Mouse (Mus musculus): ENCODE results near the gene Atg9a. TPM values are rescaled to one million over a fixed set of nuclear protein-coding genes. Genes with fewer than 3 reads are reported as not detected.

The Atg9a gene
- total and polyA plus RNA-seq, 3 experiments = 7.8 to 26.1 TPM; not detected in 1

GRCm38 (mm10) chr1:75231664-75232152 lies 39.7 kb upstream of the Atg9a start, which contains the start of gene A630095N17Rik:
TSS of gene A630095N17Rik (minus strand) at chr1:75232102.
- H3K27ac ChIP-seq (ENCODE audit: control insufficient read depth, low read depth, low read length) = no peak within 1 kb of the TSS
- H3K36me3 ChIP-seq (ENCODE audit: control insufficient read depth in 1 of 2, insufficient read depth in 2 of 2, low read length in 2 of 2) = peaks cover 0 to 42% of the 10 kb centered on the region in 2 experiments; a peak in 2 of 4 replicates
- no peaks in the 10 kb centered on the region for H3K9me3 ChIP-seq (replicated peaks; ENCODE audit: insufficient read depth, low read length)
- DNase-seq (ENCODE audit: low read depth, low spot score) = no peak
- no peak within 1 kb of the TSS for H3K4me3 ChIP-seq (ENCODE audit: control insufficient read depth in 1 of 2, insufficient read depth in 1 of 2, low read depth in 2 of 2, low read length in 2 of 2)
- TF ChIP-seq ZMIZ1 (IDR thresholded peaks at IDR 0.05; ENCODE audit: low read depth, low read length) (no peak), RAD21 (IDR thresholded peaks at IDR 0.05; ENCODE audit: low read depth, low read length) (no peak), USF1 (IDR thresholded peaks at IDR 0.05; ENCODE audit: low read depth, low read length) (no peak), TCF12 (IDR thresholded peaks at IDR 0.05; ENCODE audit: low read depth, low read length) (no peak), HCFC1 (IDR thresholded peaks at IDR 0.05; ENCODE audit: low read depth, low read length) (no peak), GABPA (IDR thresholded peaks at IDR 0.05; ENCODE audit: low read depth, low read length) (no peak), UBTF (IDR thresholded peaks at IDR 0.05; ENCODE audit: borderline replicate concordance, insufficient read depth, low read depth, low read length) (no peak), MXI1 (IDR thresholded peaks at IDR 0.05; ENCODE audit: low read depth, low read length) (no peak), POLR2AphosphoS2 (IDR thresholded peaks at IDR 0.05; ENCODE audit: low read length) (no peak), POLR2A (IDR thresholded peaks at IDR 0.05; ENCODE audit: control insufficient read depth in 1 of 2, insufficient read depth in 1 of 2, low read depth in 1 of 2, low read length in 2 of 2, poor library complexity in 1 of 2) (no peak), CTCF (IDR thresholded peaks at IDR 0.05 in 2 of 3, conservative IDR thresholded peaks at IDR 0.05 in 1 of 3; ENCODE audit: control insufficient read depth in 1 of 3, insufficient read depth in 1 of 3, low read depth in 2 of 3, low read length in 3 of 3, poor library complexity in 1 of 3, severe bottlenecking in 1 of 3) (no peak), ETS1 (IDR thresholded peaks at IDR 0.05; ENCODE audit: low read depth, low read length) (no peak), SIN3A (IDR thresholded peaks at IDR 0.05; ENCODE audit: low read length) (no peak), MAFK (IDR thresholded peaks at IDR 0.05; ENCODE audit: borderline replicate concordance, low read depth, low read length) (no peak), TBP (IDR thresholded peaks at IDR 0.05; ENCODE audit: low read depth, low read length) (no peak), TAL1 (IDR thresholded peaks at IDR 0.05; ENCODE audit: low read length) (no peak), E2F4 (IDR thresholded peaks at IDR 0.05; ENCODE audit: borderline replicate concordance, low read depth, low read length) (no peak), JUND (IDR thresholded peaks at IDR 0.05; ENCODE audit: low read depth, low read length) (no peak)
- peaks cover 20 to 46% of the 10 kb centered on the region in 2 experiments for H3K4me1 ChIP-seq (ENCODE audit: control insufficient read depth in 1 of 2, insufficient read depth in 2 of 2, low read length in 2 of 2)
- no peaks in the 10 kb centered on the region for H3K27me3 ChIP-seq (ENCODE audit: control insufficient read depth in 1 of 2, insufficient read depth in 2 of 2, low read length in 2 of 2)
- H3K79me2 ChIP-seq (ENCODE audit: control insufficient read depth, insufficient read depth, low read length, poor library complexity) = no peaks in the 10 kb centered on the region; the same call in 1 of the 2 replicates
- no peak within 1 kb of the TSS for H3K9ac ChIP-seq (ENCODE audit: control insufficient read depth, low read depth, low read length, poor library complexity, severe bottlenecking)

GRCm38 (mm10) chr1:75231224-75231623 lies 39.2 kb upstream of the Atg9a start:
- no peaks in the 10 kb centered on the region for H3K9me3 ChIP-seq (replicated peaks; ENCODE audit: insufficient read depth, low read length)
- no peak overlapping the region for H3K9ac ChIP-seq (ENCODE audit: control insufficient read depth, low read depth, low read length, poor library complexity, severe bottlenecking)
- no peaks in the 10 kb centered on the region; the same call in 1 of the 2 replicates for H3K79me2 ChIP-seq (ENCODE audit: control insufficient read depth, insufficient read depth, low read length, poor library complexity)
- H3K36me3 ChIP-seq (ENCODE audit: control insufficient read depth in 1 of 2, insufficient read depth in 2 of 2, low read length in 2 of 2) = peaks cover 0 to 46% of the 10 kb centered on the region in 2 experiments; a peak in 2 of 4 replicates
- DNase-seq (ENCODE audit: low read depth, low spot score) = no peak
- peaks cover 25 to 51% of the 10 kb centered on the region in 2 experiments for H3K4me1 ChIP-seq (ENCODE audit: control insufficient read depth in 1 of 2, insufficient read depth in 2 of 2, low read length in 2 of 2)
- H3K27me3 ChIP-seq (ENCODE audit: control insufficient read depth in 1 of 2, insufficient read depth in 2 of 2, low read length in 2 of 2) = no peaks in the 10 kb centered on the region
- H3K27ac ChIP-seq (ENCODE audit: control insufficient read depth, low read depth, low read length) = no peak overlapping the region
- no peak for TF ChIP-seq SIN3A (IDR thresholded peaks at IDR 0.05; ENCODE audit: low read length)
- no peak for TF ChIP-seq TBP (IDR thresholded peaks at IDR 0.05; ENCODE audit: low read depth, low read length)
- no peak for TF ChIP-seq BHLHE40 (IDR thresholded peaks at IDR 0.05; ENCODE audit: borderline replicate concordance, low read depth, low read length)
- no peak for TF ChIP-seq ZC3H11A (IDR thresholded peaks at IDR 0.05; ENCODE audit: low read depth, low read length)
- no peak for TF ChIP-seq TAL1 (IDR thresholded peaks at IDR 0.05; ENCODE audit: low read length)
- TF ChIP-seq GATA1 (IDR thresholded peaks at IDR 0.05; ENCODE audit: low read depth, low read length) = no peak
- TF ChIP-seq E2F4 (IDR thresholded peaks at IDR 0.05; ENCODE audit: borderline replicate concordance, low read depth, low read length) = no peak
- TF ChIP-seq HCFC1 (IDR thresholded peaks at IDR 0.05; ENCODE audit: low read depth, low read length) = no peak
- no peak for TF ChIP-seq KAT2A (conservative IDR thresholded peaks at IDR 0.05; ENCODE audit: low read depth, low read length)
- H3K4me3 ChIP-seq (ENCODE audit: control insufficient read depth in 1 of 2, insufficient read depth in 1 of 2, low read depth in 2 of 2, low read length in 2 of 2) = no peak overlapping the region
